Mouse (Mus musculus) hindlimb bud, embryonic 11.5 days (tissue): ENCODE results near the gene Olfr1467.

Experiments
- DNase-seq: peaks from one replicate; pipeline ENCODE4 v3.0.0-alpha.2; 2012; ENCODE audit warnings: low read depth, low spot score; ENCODE audit errors: extremely low spot score

Olfr1467 gene

GRCm38 (mm10) chr19:13361936-13362335 is at the start of gene Olfr1467:
TSS of gene Olfr1467 (plus strand) at chr19:13362236.
- no peak for DNase-seq

GRCm38 (mm10) chr19:13315441-13315840 is 46.6 kb upstream of the Olfr1467 start, which contains the start of gene Olfr1465:
TSS of gene Olfr1465 (minus strand) at chr19:13315541.
- no peak for DNase-seq

GRCm38 (mm10) chr19:13338562-13338961 is 23.5 kb upstream of the Olfr1467 start, which contains the start of gene Olfr1466:
TSS of gene Olfr1466 (plus strand) at chr19:13338862.
- DNase-seq: no peak

- DNase-seq: no peak
These were observed 45.5 kb downstream of the Olfr1467 start, which contains the start of gene Olfr1469 for GRCm38 (mm10) chr19:13407549-13407948. TSS of gene Olfr1469 (plus strand) at chr19:13407849.
